Mouse (Mus musculus): ENCODE measurements around the gene Frmd7. TPM values are rescaled to one million over a fixed set of nuclear protein-coding genes. Genes with fewer than 3 reads are reported as not detected.

The Frmd7 gene
- polyA plus RNA-seq, 1 experiment from 2014 or later = 0.09 TPM

Other genes starting within 250 kb of the Frmd7 start
- 2.3 and 3.2 TPM in 2 replicates for gene Stk26, start 101.7 kb downstream of the Frmd7 start, polyA plus RNA-seq (2016; fragmentation: Nextera tagmentation; extraction: Ambion mirVana)
- gene Rap2c, start 75.3 kb upstream of the Frmd7 start, polyA plus RNA-seq (2016; fragmentation: Nextera tagmentation; extraction: Ambion mirVana) = 25.0 and 25.8 TPM in 2 replicates